Mouse (Mus musculus): ENCODE measurements around the gene Lsamp. TPM values are rescaled to one million over a fixed set of nuclear protein-coding genes. Genes with fewer than 3 reads are reported as not detected.

The Lsamp gene
- polyA plus RNA-seq, 1 experiment from 2014 or later: 1.5 TPM

DNA sequence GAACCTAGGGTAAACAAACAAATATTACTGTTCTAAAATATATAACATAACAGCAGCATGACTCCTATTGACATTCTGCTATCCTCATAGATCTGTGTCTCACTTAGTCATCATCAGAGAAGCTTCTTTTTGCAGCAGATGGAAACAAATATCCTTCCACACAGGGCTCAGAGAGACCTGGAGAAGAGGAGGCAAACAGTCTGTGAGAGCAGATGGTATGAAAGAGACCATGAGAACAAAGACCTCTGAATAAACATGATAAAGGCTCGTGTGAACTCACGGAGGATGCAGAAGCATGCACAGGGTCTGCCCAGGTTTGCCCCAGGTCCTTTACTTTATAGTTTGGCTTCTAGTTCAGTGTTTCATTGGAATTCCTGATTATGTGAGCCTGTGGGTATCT lies 24.6 kb downstream of the Lsamp start:
- TF ChIP-seq CTCF (IDR thresholded peaks at IDR 0.05; ENCODE audit: low read depth): no peak
- no peak overlapping the region for H3K4me3 ChIP-seq (ENCODE audit: low read depth, low read length)
- H3K4me2 ChIP-seq (replicated peaks; ENCODE audit: low read depth): no peak overlapping the region
- ATAC-seq: no peak
- 54% methylated on average over 2 of the region's 2 CpGs for WGBS
- no peaks in the 10 kb centered on the region for H3K36me3 ChIP-seq (ENCODE audit: control insufficient read depth, insufficient read depth)
- no peak overlapping the region for H3K27ac ChIP-seq (ENCODE audit: low read depth, low read length)
- no peaks in the 10 kb centered on the region for H3K9me3 ChIP-seq (ENCODE audit: control insufficient read depth)
- H3K27me3 ChIP-seq (replicated peaks; ENCODE audit: control insufficient read depth, insufficient read depth, low read length): no peaks in the 10 kb centered on the region
- no peak overlapping the region for H3K9ac ChIP-seq (ENCODE audit: low read depth, low read length)
- H3K4me1 ChIP-seq (replicated peaks; ENCODE audit: control insufficient read depth, insufficient read depth, low read length): no peaks in the 10 kb centered on the region

DNA sequence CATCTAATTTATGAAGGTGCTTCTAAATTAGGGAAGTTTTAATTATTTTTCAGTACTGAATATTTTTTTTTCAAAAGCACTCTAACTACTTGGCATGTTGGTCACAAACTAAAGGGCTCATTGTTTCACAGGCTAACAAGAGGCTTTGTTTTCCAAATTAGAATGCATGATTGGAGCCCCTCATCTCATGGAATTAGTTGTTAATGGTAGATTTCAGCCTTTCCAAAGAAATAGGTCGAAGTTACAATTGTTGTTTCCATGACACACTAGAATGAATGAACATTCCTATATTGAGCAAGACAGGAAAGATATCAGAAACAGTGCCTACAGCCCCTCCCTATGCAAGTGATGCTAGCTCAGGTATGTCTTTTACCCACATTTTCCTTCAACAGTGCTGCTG lies 26.9 kb downstream of the Lsamp start:
- H3K4me2 ChIP-seq (replicated peaks; ENCODE audit: low read depth): no peak overlapping the region
- H3K27ac ChIP-seq (ENCODE audit: low read depth, low read length): no peak overlapping the region
- no peak for TF ChIP-seq CTCF (IDR thresholded peaks at IDR 0.05; ENCODE audit: low read depth)
- no peak for ATAC-seq
- no peaks in the 10 kb centered on the region for H3K36me3 ChIP-seq (ENCODE audit: control insufficient read depth, insufficient read depth)
- no peak overlapping the region for H3K4me3 ChIP-seq (ENCODE audit: low read depth, low read length)
- H3K27me3 ChIP-seq (replicated peaks; ENCODE audit: control insufficient read depth, insufficient read depth, low read length): no peaks in the 10 kb centered on the region
- no peaks in the 10 kb centered on the region for H3K9me3 ChIP-seq (ENCODE audit: control insufficient read depth)
- H3K9ac ChIP-seq (ENCODE audit: low read depth, low read length): no peak overlapping the region
- 63% methylated on average over 1 of the region's 1 CpGs for WGBS
- no peaks in the 10 kb centered on the region for H3K4me1 ChIP-seq (replicated peaks; ENCODE audit: control insufficient read depth, insufficient read depth, low read length)

DNA sequence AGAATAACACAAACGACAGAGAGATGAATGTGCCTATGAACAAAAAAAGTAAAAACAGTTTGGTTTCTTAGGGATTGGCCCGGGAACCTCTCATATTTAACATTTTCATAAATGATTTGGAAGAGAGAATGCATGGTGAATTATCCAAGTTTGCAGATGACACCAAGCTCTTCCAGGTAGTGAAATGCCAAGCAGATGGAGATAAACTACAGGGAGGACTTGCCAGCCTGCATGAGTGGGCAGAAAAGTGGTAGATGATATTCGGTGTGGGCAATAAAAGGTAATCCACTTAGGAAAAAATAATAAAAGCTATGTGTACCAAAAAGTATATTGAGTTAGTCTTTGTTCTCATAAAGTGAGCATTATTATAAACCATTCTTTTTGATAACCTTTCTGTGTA lies 38.5 kb downstream of the Lsamp start:
- H3K9me3 ChIP-seq (ENCODE audit: control insufficient read depth): no peaks in the 10 kb centered on the region
- H3K9ac ChIP-seq (ENCODE audit: low read depth, low read length): no peak overlapping the region
- H3K4me3 ChIP-seq (ENCODE audit: low read depth, low read length): no peak overlapping the region
- H3K27ac ChIP-seq (ENCODE audit: low read depth, low read length): no peak overlapping the region
- TF ChIP-seq CTCF (IDR thresholded peaks at IDR 0.05; ENCODE audit: low read depth): no peak
- H3K36me3 ChIP-seq (ENCODE audit: control insufficient read depth, insufficient read depth): no peaks in the 10 kb centered on the region
- ATAC-seq: no peak
- no peaks in the 10 kb centered on the region for H3K27me3 ChIP-seq (replicated peaks; ENCODE audit: control insufficient read depth, insufficient read depth, low read length)
- H3K4me2 ChIP-seq (replicated peaks; ENCODE audit: low read depth): no peak overlapping the region
- no peaks in the 10 kb centered on the region for H3K4me1 ChIP-seq (replicated peaks; ENCODE audit: control insufficient read depth, insufficient read depth, low read length)
- 73% methylated on average over 3 of the region's 3 CpGs for WGBS

DNA sequence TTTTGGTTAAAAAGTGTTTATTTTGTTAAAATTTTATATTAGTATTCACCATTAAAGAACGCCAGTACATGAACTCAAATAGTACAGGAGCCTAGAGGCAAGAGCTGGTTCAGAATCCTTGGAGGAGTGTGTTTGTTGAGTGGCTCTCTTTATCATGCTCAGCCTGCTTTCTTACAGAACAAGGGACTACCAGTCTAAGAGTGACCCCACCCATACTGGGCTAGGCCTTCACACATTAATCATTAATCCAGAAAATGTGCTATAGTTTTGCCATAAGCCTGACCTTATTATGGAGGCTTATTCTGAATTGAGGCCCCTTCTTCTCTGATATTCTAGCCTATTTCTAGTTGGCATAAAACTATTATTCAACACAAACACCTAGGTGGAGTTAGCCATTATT lies 52.6 kb downstream of the Lsamp start:
- Histone ChIP-seq H3K4me2 (replicated peaks; ENCODE audit: low read depth) (no peak overlapping the region), H3K36me3 (ENCODE audit: control insufficient read depth, insufficient read depth) (no peaks in the 10 kb centered on the region), H3K27ac (ENCODE audit: low read depth, low read length) (no peak overlapping the region), H3K9me3 (ENCODE audit: control insufficient read depth) (no peaks in the 10 kb centered on the region), H3K9ac (ENCODE audit: low read depth, low read length) (no peak overlapping the region), H3K4me3 (ENCODE audit: low read depth, low read length) (no peak overlapping the region), H3K4me1 (replicated peaks; ENCODE audit: control insufficient read depth, insufficient read depth, low read length) (no peaks in the 10 kb centered on the region), H3K27me3 (replicated peaks; ENCODE audit: control insufficient read depth, insufficient read depth, low read length) (no peaks in the 10 kb centered on the region)
- TF ChIP-seq CTCF (IDR thresholded peaks at IDR 0.05; ENCODE audit: low read depth): no peak
- WGBS: 59% methylated on average over 1 of the region's 1 CpGs
- no peak for ATAC-seq

DNA sequence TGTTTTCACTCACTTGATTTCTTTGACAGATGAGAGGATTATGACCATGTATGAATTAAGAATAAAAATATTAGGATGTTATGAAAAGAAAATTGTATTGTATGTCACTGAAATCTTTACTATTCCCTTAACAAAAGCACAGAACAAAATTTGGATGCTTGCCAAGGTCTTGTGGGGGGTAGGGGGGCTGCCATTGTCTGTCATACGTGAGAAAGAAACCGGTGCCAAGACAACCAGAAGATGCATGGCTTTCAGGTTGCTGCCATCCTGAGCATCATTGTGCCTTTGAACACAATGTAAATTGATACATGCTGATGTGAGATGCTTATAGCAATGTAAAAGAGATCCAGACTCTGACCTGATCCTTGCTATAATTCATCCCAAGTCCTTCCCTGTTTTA lies 75.4 kb downstream of the Lsamp start:
- no peak for TF ChIP-seq CTCF (IDR thresholded peaks at IDR 0.05; ENCODE audit: low read depth)
- 64% methylated on average over 2 of the region's 2 CpGs for whole genome bisulfite sequencing
- H3K9ac ChIP-seq (ENCODE audit: low read depth, low read length): no peak overlapping the region
- H3K9me3 ChIP-seq (ENCODE audit: control insufficient read depth): no peaks in the 10 kb centered on the region
- H3K4me3 ChIP-seq (ENCODE audit: low read depth, low read length): no peak overlapping the region
- no peaks in the 10 kb centered on the region for H3K27me3 ChIP-seq (replicated peaks; ENCODE audit: control insufficient read depth, insufficient read depth, low read length)
- no peaks in the 10 kb centered on the region for H3K36me3 ChIP-seq (ENCODE audit: control insufficient read depth, insufficient read depth)
- no peak for ATAC-seq
- no peak overlapping the region for H3K4me2 ChIP-seq (replicated peaks; ENCODE audit: low read depth)
- no peaks in the 10 kb centered on the region for H3K4me1 ChIP-seq (replicated peaks; ENCODE audit: control insufficient read depth, insufficient read depth, low read length)
- H3K27ac ChIP-seq (ENCODE audit: low read depth, low read length): no peak overlapping the region

DNA sequence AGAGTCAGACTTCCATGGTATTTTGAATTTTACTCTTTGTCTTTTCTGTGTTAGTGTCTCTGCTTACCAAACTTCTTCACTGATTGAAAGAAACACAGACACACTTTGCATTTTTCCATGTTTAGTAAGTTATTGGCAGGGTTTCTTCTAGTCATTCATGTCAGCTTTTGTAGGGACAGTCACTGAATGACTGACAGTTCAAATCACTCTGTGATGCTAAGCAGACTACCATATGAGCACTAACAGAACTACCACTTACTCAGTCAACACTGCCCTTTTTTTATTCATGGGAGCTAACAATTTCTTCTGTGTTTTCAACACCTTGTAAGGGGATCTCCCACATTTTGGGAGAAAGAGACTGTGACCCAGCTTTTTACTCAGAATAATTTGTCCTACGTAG lies 75.8 kb downstream of the Lsamp start:
- H3K27me3 ChIP-seq (replicated peaks; ENCODE audit: control insufficient read depth, insufficient read depth, low read length): no peaks in the 10 kb centered on the region
- H3K9me3 ChIP-seq (ENCODE audit: control insufficient read depth): no peaks in the 10 kb centered on the region
- H3K27ac ChIP-seq (ENCODE audit: low read depth, low read length): no peak overlapping the region
- no peak overlapping the region for H3K9ac ChIP-seq (ENCODE audit: low read depth, low read length)
- no peak for TF ChIP-seq CTCF (IDR thresholded peaks at IDR 0.05; ENCODE audit: low read depth)
- no peak overlapping the region for H3K4me2 ChIP-seq (replicated peaks; ENCODE audit: low read depth)
- no peak overlapping the region for H3K4me3 ChIP-seq (ENCODE audit: low read depth, low read length)
- ATAC-seq: no peak
- no peaks in the 10 kb centered on the region for H3K36me3 ChIP-seq (ENCODE audit: control insufficient read depth, insufficient read depth)
- no peaks in the 10 kb centered on the region for H3K4me1 ChIP-seq (replicated peaks; ENCODE audit: control insufficient read depth, insufficient read depth, low read length)
- WGBS: 72% methylated on average over 1 of the region's 1 CpGs

DNA sequence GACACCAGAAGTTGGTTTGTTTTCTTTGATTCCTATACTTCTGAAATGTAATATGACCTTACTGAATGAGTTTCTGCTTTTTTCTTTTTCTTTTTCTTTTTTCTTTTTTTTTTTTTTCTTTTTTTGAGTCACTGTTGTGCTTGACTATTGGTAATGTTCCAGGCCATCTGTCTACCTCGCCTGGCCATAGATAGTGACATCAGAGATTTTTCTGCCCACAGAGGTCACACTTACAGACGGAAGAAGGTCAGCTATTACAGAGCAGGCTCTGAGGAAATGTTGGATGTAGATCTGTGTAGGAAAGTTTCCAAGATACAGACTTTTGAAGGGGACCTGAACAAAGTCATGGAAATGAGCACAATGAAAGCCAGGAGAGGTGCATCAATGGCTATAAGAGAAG lies 76.3 kb downstream of the Lsamp start:
- Histone ChIP-seq H3K4me1 (replicated peaks; ENCODE audit: control insufficient read depth, insufficient read depth, low read length) (no peaks in the 10 kb centered on the region), H3K27ac (ENCODE audit: low read depth, low read length) (no peak overlapping the region), H3K27me3 (replicated peaks; ENCODE audit: control insufficient read depth, insufficient read depth, low read length) (no peaks in the 10 kb centered on the region), H3K4me2 (replicated peaks; ENCODE audit: low read depth) (no peak overlapping the region), H3K4me3 (ENCODE audit: low read depth, low read length) (no peak overlapping the region), H3K36me3 (ENCODE audit: control insufficient read depth, insufficient read depth) (no peaks in the 10 kb centered on the region), H3K9me3 (ENCODE audit: control insufficient read depth) (no peaks in the 10 kb centered on the region), H3K9ac (ENCODE audit: low read depth, low read length) (no peak overlapping the region)
- 44% methylated on average over 2 of the region's 2 CpGs for WGBS
- no peak for ATAC-seq
- no peak for TF ChIP-seq CTCF (IDR thresholded peaks at IDR 0.05; ENCODE audit: low read depth)
